Mouse (Mus musculus): ENCODE data around the gene Dnaaf5.
A peak's percentile ranks its signal among the peaks of the same experiment; 100 is the strongest.

Dnaaf5 gene

DNA sequence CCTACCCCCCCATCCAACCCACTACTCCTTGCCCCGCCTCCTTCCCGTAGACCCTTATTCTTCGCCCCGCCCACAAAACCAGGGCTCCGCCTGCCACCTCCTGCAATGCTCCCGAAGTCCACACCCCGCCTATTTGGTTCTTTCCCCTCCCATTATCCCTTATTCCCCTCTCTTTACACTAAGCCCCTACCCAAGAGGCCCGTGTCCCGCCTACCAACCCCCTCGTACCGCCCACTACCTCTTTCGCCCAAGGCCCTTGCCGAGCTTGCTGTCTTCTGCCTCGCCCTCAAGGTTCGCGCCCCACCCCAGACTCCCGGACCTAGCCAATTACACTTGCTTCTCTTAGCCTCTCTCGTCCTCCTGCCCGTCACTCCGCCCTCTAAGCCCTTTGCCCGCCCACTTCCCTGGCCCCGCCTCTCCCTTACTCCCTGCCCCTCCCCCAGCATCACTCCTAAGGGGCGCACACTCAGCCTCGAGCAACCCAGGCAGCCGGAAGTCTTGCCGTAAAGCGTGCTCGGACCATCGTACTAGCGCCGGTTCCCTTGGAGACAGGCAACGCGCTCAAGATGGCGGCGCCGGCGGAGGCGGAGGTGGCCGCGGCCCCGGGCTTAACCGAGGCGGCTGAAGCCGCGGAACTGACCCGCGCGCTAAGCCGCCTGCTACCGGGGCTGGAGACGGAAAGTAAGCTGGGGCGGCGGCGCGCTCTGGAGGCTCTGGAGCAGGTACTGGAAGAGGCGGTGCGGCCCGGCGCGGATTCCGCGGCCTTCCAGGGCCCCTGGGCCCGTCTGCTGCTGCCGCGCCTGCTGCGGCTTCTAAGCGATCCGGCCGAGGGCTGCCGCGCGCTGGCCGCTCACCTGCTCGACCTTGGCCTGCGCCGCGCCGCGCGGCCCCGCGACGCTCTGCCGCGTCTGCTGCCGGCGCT lies at the start of gene Dnaaf5, which contains the start of gene Prkar1b:
Dnaaf5 (plus strand) TSS at position 543 of the 922 bp plus-strand sequence.
Prkar1b (minus strand) TSS at position 321 of the 922 bp plus-strand sequence.
- peak; percentile 96 to 97 for DNase-seq (ENCODE audit: low spot score in 2 of 2)

DNA sequence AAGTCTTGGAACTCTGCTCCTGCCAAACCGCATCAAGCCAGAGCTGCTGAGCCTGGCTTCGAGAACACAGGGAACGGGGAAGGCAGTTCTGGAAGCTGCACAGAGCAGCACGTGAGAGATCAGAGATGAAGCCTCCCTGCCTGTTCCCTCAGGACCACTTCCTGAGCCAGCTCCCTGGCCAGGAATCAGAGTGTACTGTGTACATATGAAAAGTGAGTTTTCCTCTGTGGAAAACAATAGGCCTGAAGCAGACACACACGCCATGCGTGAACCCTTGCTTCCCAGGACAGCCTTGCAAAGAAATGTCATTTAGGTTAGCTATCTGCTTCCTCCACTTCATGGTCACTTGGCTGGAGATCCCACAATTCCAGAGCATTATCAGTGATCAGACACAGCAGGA lies 48.2 kb upstream of the Dnaaf5 start:
- no peak for DNase-seq (ENCODE audit: low spot score in 2 of 2)

DNA sequence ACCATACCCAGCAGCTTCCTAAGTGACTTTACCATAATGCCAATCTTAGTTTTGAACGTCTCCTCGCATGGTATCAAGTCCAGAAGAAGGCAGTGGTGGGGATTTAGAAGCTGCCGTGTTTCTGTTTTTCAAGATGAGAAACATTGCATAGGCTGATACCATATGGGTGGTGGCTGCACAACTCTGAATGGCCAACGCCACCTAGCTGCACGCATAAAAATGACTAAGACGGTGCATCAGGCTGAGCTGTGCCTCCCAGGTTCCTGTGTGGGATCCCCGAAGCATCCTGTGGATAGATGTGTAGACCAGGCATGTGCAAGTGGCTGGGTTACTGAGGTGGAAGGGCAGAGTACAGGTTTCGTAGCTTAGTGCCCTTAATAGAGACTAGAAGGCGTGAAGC lies 42.2 kb upstream of the Dnaaf5 start:
- no peak for DNase-seq (ENCODE audit: low spot score in 2 of 2)

DNA sequence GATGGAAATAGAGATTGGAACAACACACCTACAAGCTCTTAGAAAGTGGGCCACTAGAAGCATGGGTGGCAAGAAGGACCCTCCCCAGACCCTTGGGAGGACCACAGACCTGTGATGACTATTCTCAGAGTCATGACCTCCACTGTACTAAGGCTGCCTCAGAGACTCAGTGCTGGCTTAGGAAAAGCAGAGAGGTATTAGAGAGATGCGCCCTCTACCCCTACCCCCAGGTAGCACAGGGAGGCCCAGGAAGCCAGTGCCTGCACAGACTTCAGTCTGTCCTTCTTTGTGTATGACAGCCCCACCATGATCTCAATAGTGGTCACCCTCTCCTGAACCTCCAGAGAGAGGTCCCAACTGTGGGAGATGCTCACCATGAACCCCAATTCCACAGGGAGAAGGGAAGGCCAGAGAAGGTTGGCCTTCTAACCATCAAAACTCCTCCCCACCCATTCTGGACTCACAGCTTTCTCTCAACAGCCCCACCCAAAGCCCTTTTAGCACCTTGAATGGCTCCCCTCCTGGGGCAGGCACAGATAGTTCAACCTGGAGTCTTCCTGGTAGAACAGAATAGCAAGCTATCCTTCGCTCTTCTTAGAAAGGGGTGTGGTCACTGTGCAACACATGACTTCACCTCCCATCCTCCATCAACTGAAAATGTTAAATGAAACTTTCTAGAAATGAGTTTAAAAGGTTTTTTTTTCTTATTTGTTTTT lies 39.7 kb upstream of the Dnaaf5 start:
- DNase-seq (ENCODE audit: low spot score in 2 of 2), result no peak

DNA sequence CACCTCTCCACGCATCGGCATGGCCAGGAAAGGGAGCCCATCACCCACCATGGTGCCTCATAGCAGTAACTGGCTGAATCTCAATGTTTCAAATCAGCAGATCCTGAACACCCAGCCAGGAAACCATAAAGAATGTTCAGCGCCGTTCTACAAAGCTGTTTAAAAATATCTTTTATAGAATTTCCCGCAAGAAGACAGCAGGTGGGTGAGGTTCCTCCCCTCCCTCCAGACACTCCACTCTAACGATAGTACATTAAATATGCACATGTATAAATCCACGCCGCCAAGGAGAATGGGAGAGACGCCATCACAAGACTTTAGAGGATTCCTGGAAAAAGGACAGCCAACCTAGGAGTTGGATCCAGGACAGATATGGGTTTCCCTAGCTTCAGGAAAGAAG lies 38.0 kb upstream of the Dnaaf5 start:
- DNase-seq (ENCODE audit: low spot score in 2 of 2), result no peak

DNA sequence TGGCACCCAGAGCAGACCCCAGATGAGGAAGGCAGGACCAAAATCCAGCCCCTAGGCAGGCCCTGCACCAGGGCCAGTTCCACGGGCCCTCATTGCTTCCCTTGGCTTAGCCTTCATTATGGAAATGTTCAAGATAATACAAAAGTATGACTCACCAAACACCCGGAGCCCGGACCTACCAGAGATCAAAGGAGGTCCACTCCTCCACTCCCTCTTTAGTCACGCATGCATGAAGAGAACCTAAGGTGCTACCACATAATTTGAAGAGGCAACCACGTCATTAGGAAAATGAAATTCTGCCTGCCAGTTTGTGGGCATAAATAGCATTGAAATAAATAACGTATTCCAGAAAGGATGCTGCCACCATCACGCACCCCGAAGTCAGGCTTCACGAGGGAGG lies 37.6 kb upstream of the Dnaaf5 start:
- DNase-seq (ENCODE audit: low spot score in 2 of 2), result no peak

DNA sequence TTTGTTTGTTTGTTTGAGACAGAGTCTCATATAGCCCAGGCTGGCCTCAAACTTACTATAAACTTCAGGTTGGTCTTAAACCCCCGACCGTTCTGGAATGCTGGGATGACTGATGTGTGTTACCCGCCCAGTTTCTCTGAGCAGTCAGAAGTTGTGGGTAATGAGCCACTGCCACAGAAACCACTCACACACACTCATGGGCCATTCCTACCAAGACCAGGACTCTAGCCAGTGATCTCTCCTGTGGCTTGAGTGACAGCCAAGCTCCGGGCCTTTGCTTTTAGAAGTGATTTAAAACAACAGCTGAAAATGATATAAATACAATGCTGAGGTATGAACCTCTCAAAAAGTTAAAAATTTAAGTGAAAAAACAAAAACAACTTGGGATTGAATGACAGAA lies 35.1 kb upstream of the Dnaaf5 start:
- no peak for DNase-seq (ENCODE audit: low spot score in 2 of 2)

DNA sequence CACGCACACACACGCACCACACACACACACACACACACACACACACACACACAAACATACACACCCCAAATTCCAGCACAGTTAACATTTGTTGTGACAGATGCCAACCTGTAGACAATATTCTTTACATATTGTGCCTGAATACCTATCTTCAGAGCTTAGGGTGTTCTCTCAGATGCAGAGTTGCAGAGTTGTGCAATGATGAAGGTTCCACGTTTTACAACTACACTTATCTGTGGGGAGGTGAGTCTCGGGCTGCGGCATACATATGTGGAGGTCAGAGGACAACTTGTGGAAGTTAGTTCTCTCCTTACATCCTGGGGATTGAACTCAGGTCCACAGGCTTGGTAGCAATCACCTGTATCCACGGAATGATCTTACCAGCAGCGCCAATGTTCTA lies 34.5 kb upstream of the Dnaaf5 start:
- no peak for DNase-seq (ENCODE audit: low spot score in 2 of 2)

DNA sequence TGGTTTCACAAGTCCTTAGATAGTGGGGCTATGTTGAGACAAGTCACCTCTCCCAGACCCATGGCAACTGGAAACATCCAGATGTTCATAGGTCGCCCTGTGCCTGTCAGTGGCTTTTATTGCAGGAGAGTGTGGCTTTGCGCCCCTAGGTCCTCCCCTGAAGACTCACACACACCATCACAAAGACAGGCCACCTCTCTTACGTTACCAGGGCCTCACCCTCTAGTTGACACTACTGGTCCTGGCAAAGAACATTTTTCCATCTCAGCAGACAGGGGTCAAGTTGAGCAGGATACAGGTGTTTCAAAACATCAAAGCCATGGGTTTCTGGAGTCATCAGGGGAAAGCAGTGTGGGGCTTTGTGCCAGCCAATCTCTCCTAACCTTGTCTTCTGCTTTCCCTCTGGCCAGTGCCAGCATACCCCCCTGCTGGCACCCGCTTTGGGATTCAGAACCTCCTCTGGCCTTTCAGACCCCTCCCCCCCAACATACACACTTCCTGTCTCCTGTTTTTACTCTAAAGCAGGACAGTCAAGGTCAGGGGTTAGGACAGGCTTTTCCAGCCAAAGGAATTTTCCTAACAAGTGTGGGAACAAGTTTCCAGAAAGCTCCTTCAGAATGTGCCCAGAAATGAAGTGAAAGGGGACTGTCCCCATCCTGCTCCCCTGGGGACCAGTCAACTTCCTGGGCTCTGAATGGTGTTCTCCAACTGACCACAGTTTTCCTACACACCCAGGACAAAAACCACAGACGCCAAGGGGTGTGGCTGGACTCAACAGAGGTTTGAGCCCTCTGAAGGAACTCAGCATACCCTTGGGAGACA lies 31.7 kb upstream of the Dnaaf5 start:
- no peak for DNase-seq (ENCODE audit: low spot score in 2 of 2)

DNA sequence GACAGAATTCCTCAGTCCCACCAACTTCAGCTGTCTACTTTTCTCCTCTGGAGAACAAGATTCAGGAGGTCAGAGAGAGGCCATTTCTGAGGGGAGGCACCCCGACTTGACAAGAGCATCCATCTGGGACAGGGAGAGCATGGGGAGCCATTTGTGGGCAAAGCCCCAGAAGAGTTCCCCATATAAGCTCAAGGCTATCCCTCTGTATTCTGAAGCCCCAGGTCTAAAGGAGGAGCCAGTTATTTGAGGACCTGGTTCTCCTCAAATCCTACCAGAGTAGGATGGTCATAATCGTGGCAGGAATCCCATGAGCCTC lies 31.1 kb upstream of the Dnaaf5 start:
- DNase-seq (ENCODE audit: low spot score in 2 of 2), result no peak

DNA sequence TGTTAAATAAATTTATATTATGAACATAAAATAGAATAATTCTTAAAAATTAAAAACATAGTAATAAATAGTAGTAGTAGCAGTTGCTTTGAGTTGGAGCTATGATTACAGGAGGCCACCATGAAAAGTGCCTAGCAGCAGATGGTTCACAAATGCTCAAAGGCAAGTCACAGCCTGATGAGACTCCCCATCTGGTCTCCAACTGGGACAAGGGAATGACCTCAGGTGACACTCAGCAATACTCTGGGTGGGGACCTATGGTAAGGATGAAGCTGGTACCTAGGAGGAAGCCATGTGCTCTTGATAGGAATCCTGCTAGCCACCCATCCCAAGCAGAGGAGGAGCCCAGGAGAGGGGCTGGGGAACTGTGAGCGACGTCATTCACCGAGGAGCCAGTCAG lies 24.3 kb upstream of the Dnaaf5 start:
- DNase-seq (ENCODE audit: low spot score in 2 of 2), result no peak

DNA sequence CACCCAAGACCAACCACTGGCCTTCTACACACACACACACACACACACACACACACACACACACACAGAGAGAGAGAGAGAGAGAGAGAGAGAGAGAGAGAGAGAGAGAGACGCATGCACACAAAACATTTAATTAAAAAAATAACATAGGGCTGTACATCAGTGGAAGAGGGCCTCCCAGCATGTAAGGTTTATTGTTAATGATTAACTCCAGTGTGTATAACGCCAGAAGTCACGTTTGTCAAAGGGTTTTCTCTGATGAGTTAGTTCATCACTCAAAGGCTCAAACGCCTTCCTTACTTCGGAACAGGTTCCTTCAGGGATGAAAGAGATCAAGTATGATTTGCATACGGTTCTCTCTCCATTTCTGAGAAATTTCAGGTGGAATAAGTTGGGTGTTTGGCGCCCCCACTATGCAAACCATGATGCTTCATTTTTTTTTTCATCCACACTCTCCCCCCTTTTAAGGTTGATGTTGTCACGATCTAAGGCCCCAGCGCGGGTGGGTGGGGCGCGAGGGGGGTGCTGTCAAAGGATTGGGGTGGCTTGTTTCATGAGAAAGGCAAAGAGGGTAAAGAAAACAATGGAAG lies 21.5 kb upstream of the Dnaaf5 start:
- DNase-seq (ENCODE audit: low spot score in 2 of 2), result no peak

DNA sequence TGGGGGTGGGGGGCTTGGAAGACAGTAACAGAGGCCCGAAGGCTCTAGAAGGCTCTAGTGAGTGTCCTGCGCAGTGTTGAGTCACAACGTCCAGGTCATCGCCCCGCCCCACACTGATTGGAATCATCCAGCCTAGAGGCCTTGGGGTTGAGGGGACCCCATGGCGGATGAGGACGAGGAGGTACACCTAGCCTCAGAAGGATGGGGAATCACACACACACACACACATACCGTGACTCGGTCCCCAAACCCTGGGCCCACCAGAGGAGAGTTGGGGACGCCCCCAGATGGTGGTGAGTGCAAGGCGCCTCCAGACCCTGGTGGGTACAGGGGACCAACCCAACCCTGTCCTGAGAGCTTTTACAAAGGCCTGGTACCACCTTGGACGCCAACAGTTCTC lies 20.9 kb upstream of the Dnaaf5 start:
- no peak for DNase-seq (ENCODE audit: low spot score in 2 of 2)

DNA sequence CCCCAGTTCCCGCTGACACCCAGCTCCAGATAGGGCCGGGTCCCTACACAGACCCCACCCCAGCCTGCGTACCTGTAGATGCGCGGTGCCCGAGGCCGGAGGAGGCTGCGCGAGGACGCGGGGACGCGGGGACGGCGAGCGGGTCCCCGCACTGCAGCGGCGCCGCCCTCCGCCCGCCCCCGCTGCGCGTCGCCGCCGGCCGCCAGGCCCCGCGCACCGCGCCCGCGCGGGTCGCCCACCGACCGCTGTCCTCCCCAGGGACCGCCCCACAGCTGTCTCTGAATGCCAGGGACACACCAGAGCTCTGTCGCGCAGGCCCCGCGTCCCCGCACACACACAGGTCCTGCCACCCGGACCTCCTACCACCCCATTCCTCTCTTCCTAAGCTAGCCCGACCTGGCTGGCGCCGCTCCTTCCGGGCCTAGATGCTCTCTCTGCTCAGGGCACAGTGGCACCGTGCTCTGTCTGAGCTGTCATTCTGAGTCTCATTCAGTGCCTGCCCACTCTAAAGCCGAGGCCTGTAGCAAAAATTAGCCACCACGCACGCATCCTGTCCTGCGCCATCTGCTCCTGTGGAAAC lies 20.4 kb upstream of the Dnaaf5 start:
- no peak for DNase-seq (ENCODE audit: low spot score in 2 of 2)

DNA sequence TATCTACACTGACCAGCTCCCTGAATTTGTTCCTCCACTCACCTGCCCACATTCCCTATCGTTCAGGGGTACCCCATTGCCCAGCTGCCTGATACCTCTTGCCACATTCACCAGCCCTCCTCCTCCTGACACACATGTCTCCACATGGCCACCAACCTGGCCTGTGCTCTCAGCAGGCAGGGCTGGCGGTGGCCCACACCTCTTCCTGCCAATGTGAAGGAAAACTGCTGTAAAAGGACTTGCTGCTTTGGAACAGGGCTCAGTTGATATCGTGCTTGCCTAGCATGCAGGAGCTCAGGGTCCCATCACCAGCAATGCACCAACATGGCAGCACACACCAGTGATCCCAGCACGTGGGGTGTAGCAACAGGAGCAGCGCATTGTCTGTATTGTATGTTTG lies 19.7 kb upstream of the Dnaaf5 start:
- DNase-seq (ENCODE audit: low spot score in 2 of 2), result no peak

DNA sequence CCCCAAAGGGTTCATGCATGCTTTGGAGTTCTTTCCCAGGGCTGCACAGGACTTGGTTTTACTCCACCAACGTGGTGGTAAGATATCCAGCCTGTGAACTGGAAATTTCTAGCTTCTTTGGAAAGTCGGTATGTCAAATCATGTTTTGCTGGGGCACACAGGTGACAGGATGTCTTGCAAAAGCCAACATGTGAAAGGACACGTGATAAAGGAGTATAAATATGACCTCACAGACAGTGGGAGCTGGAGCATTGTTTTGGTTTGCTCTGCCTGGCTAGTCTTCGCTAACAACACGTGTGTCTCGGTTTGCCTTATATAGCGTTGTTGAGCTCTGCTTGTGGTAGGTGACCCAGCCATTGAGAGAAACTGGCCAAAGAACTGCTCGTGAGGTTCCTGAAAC lies 15.5 kb upstream of the Dnaaf5 start:
- no peak for DNase-seq (ENCODE audit: low spot score in 2 of 2)

DNA sequence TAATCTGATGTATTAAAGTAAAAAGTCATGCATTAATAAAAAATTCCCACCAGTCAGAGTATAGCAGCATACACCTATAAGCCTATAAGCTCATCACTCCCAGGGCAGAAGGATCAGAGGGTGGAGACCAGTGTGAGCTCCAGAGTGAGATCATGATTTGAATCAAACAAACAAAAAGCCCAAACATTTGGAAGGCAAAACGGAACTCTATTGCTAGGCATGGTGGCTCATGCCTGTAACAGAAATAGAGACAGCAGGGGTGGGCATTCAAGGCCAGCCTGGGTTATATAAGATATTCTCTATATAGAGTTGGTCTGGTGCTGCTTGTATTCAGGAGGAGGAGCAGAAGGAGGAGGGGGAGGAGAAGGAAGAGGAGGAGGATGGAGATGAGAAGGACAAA lies 13.7 kb upstream of the Dnaaf5 start:
- DNase-seq (ENCODE audit: low spot score in 2 of 2), result no peak

DNA sequence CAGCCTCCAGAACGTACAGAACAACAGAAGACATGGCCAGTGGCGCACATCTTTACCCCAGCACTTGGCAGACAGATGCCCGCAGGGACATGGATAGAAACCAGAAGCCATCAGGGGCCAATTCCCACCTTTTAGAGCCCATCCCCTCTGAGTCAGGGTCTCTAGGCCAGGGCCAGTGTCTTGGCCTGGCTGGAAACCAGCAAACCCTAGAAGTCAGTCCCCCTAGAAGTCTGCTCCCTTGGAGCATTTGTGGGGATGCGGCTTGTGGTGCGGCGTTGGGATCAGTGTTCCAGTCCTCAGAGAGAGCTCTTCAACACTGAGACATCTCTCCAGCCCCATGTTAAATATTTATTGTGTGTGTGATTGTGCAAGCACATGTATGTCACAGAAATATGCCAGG lies 12.8 kb upstream of the Dnaaf5 start:
- DNase-seq (ENCODE audit: low spot score in 2 of 2), result no peak

DNA sequence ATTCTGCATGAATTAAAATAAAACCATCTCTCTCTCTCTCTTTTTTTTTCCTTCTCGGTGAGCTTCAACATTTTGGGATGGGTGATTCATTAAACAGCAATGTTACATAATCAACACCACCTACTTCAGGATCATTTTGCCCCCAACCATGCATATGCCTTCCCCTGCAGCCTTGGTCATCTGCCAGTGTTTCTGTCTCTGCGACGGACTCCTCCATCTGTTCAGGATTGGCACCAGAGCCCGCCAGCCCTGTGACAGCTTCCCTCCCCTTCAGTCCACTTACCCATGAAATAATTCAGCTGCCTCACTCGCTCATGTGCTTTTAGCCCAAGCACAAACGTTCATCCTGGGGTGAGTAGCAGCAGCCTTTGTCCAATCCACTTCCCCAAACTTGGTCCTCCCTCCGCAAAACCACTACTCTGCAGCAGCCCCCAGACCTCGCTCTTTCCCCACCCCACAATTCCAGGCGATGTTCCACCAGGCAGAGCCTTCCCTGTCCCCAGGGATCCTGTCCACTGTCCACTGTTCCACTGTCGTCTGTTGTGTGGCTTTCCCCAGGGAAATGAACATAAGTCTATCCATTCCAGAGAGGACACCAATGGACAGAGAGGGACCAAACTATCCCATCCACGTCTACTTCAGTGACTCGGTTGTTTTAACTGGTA lies 11.6 kb upstream of the Dnaaf5 start:
- no peak for DNase-seq (ENCODE audit: low spot score in 2 of 2)

DNA sequence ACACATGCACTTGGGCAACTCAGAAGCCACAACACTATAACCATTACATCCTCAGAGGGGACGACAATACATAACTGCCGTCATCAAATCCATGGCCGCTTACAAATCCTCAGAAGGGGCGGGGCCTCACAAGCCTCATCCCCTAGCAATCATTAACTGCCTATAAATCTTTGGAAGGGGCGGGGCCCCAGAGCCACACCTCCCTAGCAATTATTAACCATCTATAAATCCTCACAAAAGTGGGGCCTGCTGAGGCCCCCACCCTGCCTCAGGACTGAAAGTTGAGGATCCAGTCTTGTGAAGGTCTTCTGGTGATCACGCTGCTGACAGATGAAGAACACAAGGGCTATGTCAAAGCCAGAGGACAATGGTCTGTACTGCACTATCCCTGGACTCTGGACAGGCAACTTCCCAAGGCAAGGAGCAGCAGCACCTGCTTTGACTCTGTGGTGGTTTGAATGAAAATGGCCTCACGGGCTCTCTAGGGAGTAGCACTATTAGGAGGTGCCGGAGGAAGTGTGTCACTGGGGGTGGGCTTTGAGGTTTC lies 11.0 kb upstream of the Dnaaf5 start:
- no peak for DNase-seq (ENCODE audit: low spot score in 2 of 2)

DNA sequence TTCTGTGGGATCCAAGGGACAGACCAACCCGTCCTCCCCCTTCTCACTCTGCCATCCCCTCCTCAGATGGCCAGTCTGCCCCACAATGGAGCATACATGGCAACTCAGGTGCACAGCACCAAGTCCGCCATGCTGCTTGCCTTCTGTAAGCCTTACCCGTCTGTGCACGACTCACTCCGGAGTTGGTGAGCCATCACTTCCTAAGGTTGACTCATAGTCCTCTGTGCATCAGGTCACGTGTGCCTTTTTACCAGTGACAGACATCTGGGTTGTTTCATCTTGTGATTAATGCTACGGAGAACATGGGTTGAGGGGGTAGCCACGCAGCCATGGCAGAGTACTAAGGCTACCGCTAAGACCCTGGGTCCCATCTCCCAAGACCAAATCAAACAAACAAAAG lies 9.4 kb upstream of the Dnaaf5 start:
- no peak for DNase-seq (ENCODE audit: low spot score in 2 of 2)

Data from spleen, postnatal 4 days (tissue).